Mouse (Mus musculus) CH12.LX (cell line): Measurements from ENCODE around the gene Gas7. TPM values are rescaled to one million over a fixed set of nuclear protein-coding genes. Genes with fewer than 3 reads are reported as not detected.
A peak's percentile ranks its signal among the peaks of the same experiment; 100 is the strongest.

Experiments used
- DNase-seq: peaks from one replicate; pipeline ENCODE4 v3.0.0-alpha.2; 2013; ENCODE audit errors: extremely low read depth
- H3K27ac ChIP-seq: 2 replicates; pipeline ENCODE4 v1.5.1; 2012; ENCODE audit warnings: low read depth, mild to moderate bottlenecking, control low read depth, moderate library complexity; ENCODE audit not compliant: insufficient read depth
- H3K27me3 ChIP-seq: replicated peaks from 2 replicates; pipeline ENCODE3; 2012; ENCODE audit warnings: inconsistent platforms
- H3K36me3 ChIP-seq, 2 experiments: replicated peaks in 1 of 2; 2 replicates each; pipeline versions ENCODE3 to v1.6.1; 2012; ENCODE audit warnings: inconsistent platforms in 1 of 2, low read length in 1 of 2, mild to moderate bottlenecking in 1 of 2, mixed read lengths in 1 of 2, moderate library complexity in 1 of 2; ENCODE audit not compliant: control insufficient read depth in 1 of 2, insufficient read depth in 1 of 2
- H3K4me1 ChIP-seq, 2 experiments: 2 replicates each; pipeline ENCODE4 v1.6.1; 2012; ENCODE audit warnings: inconsistent platforms in 1 of 2, moderate library complexity in 1 of 2; ENCODE audit not compliant: insufficient read depth in 2 of 2, control insufficient read depth in 1 of 2
- H3K4me2 ChIP-seq: 2 replicates; pipeline ENCODE4 v1.6.1; 2012; ENCODE audit warnings: low read depth, mild to moderate bottlenecking, control low read depth; ENCODE audit not compliant: poor library complexity, insufficient read depth, severe bottlenecking
- H3K4me3 ChIP-seq, 3 experiments: fragments of 150-350 bp in 1 of 3; sonication (generic) in 1 of 3; replicated peaks in 1 of 3; 2 replicates each; pipeline versions ENCODE3 to v1.5.1; 2011 to 2012; ENCODE audit warnings: low read depth in 2 of 3, low read length in 2 of 3, mild to moderate bottlenecking in 2 of 3, moderate library complexity in 2 of 3, control low read depth in 1 of 3, improper control_type of control experiment in 1 of 3, inconsistent platforms in 1 of 3, mixed read lengths in 1 of 3; ENCODE audit not compliant: poor library complexity in 1 of 3
- H3K79me2 ChIP-seq: replicated peaks from 2 replicates; pipeline ENCODE4 v1.6.1; 2012; ENCODE audit warnings: mild to moderate bottlenecking, moderate library complexity; ENCODE audit not compliant: control insufficient read depth, poor library complexity, insufficient read depth, severe bottlenecking; ENCODE audit errors: extremely low read depth
- H3K9ac ChIP-seq: 2 replicates; pipeline ENCODE4 v1.6.1; 2012; ENCODE audit warnings: low read depth, mild to moderate bottlenecking, control low read depth, moderate library complexity; ENCODE audit not compliant: insufficient read depth
- H3K9me3 ChIP-seq: replicated peaks from 2 replicates; pipeline ENCODE3; 2012; ENCODE audit warnings: low read length, inconsistent platforms, mixed read lengths
- BHLHE40 ChIP-seq: IDR thresholded peaks from 2 replicates; pipeline ENCODE4 v1.6.1; 2011; ENCODE audit warnings: mild to moderate bottlenecking, low read depth, low read length, improper control_type of control experiment
- HCFC1 ChIP-seq: IDR thresholded peaks from 2 replicates; pipeline ENCODE4 v1.6.1; 2012; ENCODE audit warnings: low read depth, mild to moderate bottlenecking, inconsistent platforms, low read length, improper control_type of control experiment
- IRF4 ChIP-seq: IDR thresholded peaks from 2 replicates; pipeline ENCODE4 v1.6.1; 2014; ENCODE audit warnings: low read depth, mild to moderate bottlenecking, inconsistent platforms, low read length, improper control_type of control experiment
- JUN ChIP-seq: IDR thresholded peaks from 2 replicates; pipeline ENCODE4 v1.6.1; 2011; ENCODE audit warnings: low read depth, mild to moderate bottlenecking, low read length, improper control_type of control experiment, moderate library complexity; ENCODE audit not compliant: insufficient read depth
- MAFK ChIP-seq: IDR thresholded peaks from 2 replicates; pipeline ENCODE4 v1.6.1; 2011; ENCODE audit warnings: low read length, improper control_type of control experiment; ENCODE audit not compliant: insufficient replicate concordance
- MAX ChIP-seq: IDR thresholded peaks from 2 replicates; pipeline ENCODE4 v1.6.1; 2011; ENCODE audit warnings: low read length, improper control_type of control experiment
- MYC ChIP-seq: IDR thresholded peaks from 2 replicates; pipeline ENCODE4 v1.6.1; 2011; ENCODE audit warnings: low read depth, mild to moderate bottlenecking, improper control_type of control experiment, low read length
- PAX5 ChIP-seq: IDR thresholded peaks from 2 replicates; pipeline ENCODE4 v1.6.1; 2012; ENCODE audit warnings: low read length, inconsistent platforms, mixed read lengths
- RCOR1 ChIP-seq: conservative IDR thresholded peaks from 2 replicates; pipeline ENCODE4 v1.6.1; 2012; ENCODE audit warnings: low read depth, mild to moderate bottlenecking, inconsistent platforms, low read length, improper control_type of control experiment
- TBP ChIP-seq: conservative IDR thresholded peaks from 2 replicates; pipeline ENCODE4 v1.6.1; 2011; ENCODE audit warnings: low read depth, low read length, improper control_type of control experiment
- ZC3H11A ChIP-seq: IDR thresholded peaks from 2 replicates; pipeline ENCODE4 v1.6.1; 2012; ENCODE audit warnings: low read depth, mild to moderate bottlenecking, inconsistent platforms, low read length, improper control_type of control experiment
- ZMIZ1 ChIP-seq: IDR thresholded peaks from 2 replicates; pipeline ENCODE4 v1.6.1; 2012; ENCODE audit warnings: low read depth, mild to moderate bottlenecking, inconsistent platforms, low read length, improper control_type of control experiment
- ZNF384 ChIP-seq: IDR thresholded peaks from 2 replicates; pipeline ENCODE4 v1.6.1; 2012; ENCODE audit warnings: low read depth, low read length, improper control_type of control experiment, inconsistent platforms
- dilution Hi-C: fragments of 300-500 bp; cut with MboI; formaldehyde crosslinking; loops from 2 replicates; pipeline ENCODE4 v1.14.3; 2020; ENCODE audit warnings: low sequenced_read_pairs; ENCODE audit not compliant: extremely low pct_unique_long_range_greater_than_20kb, extremely low pct_ligation_motif_present
- in situ Hi-C: fragments of 300-500 bp; cut with MboI; formaldehyde crosslinking; loops from 3 replicates; pipeline ENCODE4 v1.14.3; 2019; ENCODE audit warnings: low sequenced_read_pairs, low pct_ligation_motif_present, low pct_unique_long_range_greater_than_20kb, mixed read lengths
- polyA plus RNA-seq: library from polyadenylated mRNA; unstranded; fragments of >175 nt; gene quantifications from 2 replicates; pipeline ENCODE4 v1.2.1, GENCODE M21; 2012; ENCODE audit warnings: low read depth; ENCODE audit not compliant: insufficient read length
- total RNA-seq, 2 experiments: library from RNA; depleted of rRNA; stranded (reverse); fragments of 300-350 nt in 1 of 2; fragments of >200 nt in 1 of 2; gene quantifications; 2 replicates each; pipeline ENCODE4 v1.2.3; 2012 to 2014

Gene Gas7
- total and polyA plus RNA-seq, 3 experiments: 7.0 to 20.8 (median 7.0) TPM

- in situ Hi-C loops: no loop called here
- H3K4me3 ChIP-seq: no peak overlapping the region
- H3K9ac ChIP-seq: no peak overlapping the region
- H3K79me2 ChIP-seq: no peaks in the 10 kb centered on the region
- dilution Hi-C loops: no loop called here
- no peaks in the 10 kb centered on the region for H3K36me3 ChIP-seq
- H3K27ac ChIP-seq: no peak overlapping the region
- DNase-seq: no peak
- peaks cover 40 to 81% of the 10 kb centered on the region in 2 experiments for H3K4me1 ChIP-seq
- H3K4me2 ChIP-seq: no peak overlapping the region
- H3K27me3 ChIP-seq: no peaks in the 10 kb centered on the region
- no peak for TF ChIP-seq PAX5
- TF ChIP-seq RCOR1: no peak
- no peak for TF ChIP-seq IRF4
- TF ChIP-seq, all 38 proteins: peak for 0
- H3K9me3 ChIP-seq: no peaks in the 10 kb centered on the region
Observed at GRCm38 (mm10) chr11:67546582-67546981, 91.3 kb downstream of the Gas7 start.

DNA sequence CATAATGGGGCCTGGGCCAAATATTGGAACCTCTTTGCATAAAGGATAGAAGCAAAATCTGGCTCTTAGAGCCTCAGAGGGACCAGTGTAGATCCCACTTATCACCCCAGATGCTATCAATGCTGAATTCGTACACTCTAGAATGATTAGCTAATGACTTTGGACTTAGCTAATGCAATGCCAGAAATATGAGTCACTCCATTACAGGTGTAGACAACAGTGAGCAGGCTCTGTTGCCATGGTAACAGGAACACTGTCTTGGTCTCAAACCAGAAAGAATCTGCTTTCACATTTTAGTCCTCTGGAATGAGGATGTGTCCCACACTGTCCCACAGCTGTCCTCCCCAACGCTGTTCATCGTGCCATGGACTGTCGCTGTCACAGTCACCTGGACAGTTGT lies 94.1 kb downstream of the Gas7 start:
- Histone ChIP-seq H3K9me3 (no peaks in the 10 kb centered on the region), H3K4me2 (no peak overlapping the region), H3K27me3 (no peaks in the 10 kb centered on the region), H3K36me3 (no peaks in the 10 kb centered on the region), H3K27ac (no peak overlapping the region), H3K4me1 (peaks cover 36 to 71% of the 10 kb centered on the region in 2 experiments), H3K9ac (no peak overlapping the region), H3K4me3 (no peak overlapping the region), H3K79me2 (no peaks in the 10 kb centered on the region)
- in situ Hi-C loops (no loop called here), dilution Hi-C loops (no loop called here)
- no peak for TF ChIP-seq MAFK
- DNase-seq: no peak

GRCm38 (mm10) chr11:67549762-67550488 lies 94.7 kb downstream of the Gas7 start:
- no peaks in the 10 kb centered on the region for H3K27me3 ChIP-seq
- H3K9ac ChIP-seq: no peak overlapping the region
- H3K4me3 ChIP-seq: no peak overlapping the region
- peak; percentile 63 for TF ChIP-seq BHLHE40
- no peak for TF ChIP-seq RCOR1
- no peaks in the 10 kb centered on the region for H3K9me3 ChIP-seq
- H3K27ac ChIP-seq: no peak overlapping the region
- H3K4me1 ChIP-seq: peaks cover 30 to 65% of the 10 kb centered on the region in 2 experiments
- no peak overlapping the region for H3K4me2 ChIP-seq
- no peak for DNase-seq
- in situ Hi-C loops: no loop called here
- H3K36me3 ChIP-seq: no peaks in the 10 kb centered on the region
- dilution Hi-C loops: no loop called here
- H3K79me2 ChIP-seq: no peaks in the 10 kb centered on the region

- no peak for TF ChIP-seq HCFC1
- TF ChIP-seq MYC: no peak
- TF ChIP-seq ZC3H11A: no peak
- TF ChIP-seq MAX: no peak
- TF ChIP-seq ZMIZ1: no peak
- TF ChIP-seq MAFK: no peak
- TF ChIP-seq ZNF384: no peak
- no peak for TF ChIP-seq JUN
- TF ChIP-seq TBP: no peak
- Histone ChIP-seq H3K27me3 (no peaks in the 10 kb centered on the region), H3K4me2 (no peak overlapping the region), H3K79me2 (no peaks in the 10 kb centered on the region), H3K4me3 (no peak overlapping the region), H3K36me3 (no peaks in the 10 kb centered on the region), H3K9me3 (no peaks in the 10 kb centered on the region), H3K9ac (no peak overlapping the region), H3K4me1 (peaks cover 20 to 46% of the 10 kb centered on the region in 2 experiments), H3K27ac (no peak overlapping the region)
- no peak for DNase-seq
- in situ Hi-C loops (no loop called here), dilution Hi-C loops (no loop called here)
Observed at GRCm38 (mm10) chr11:67552400-67552799, 97.2 kb downstream of the Gas7 start.
